Mouse (Mus musculus): ENCODE results near the gene Gm17374. TPM values are rescaled to one million over a fixed set of nuclear protein-coding genes. Genes with fewer than 3 reads are reported as not detected.
"Not testable (repeated sequence)": the region's sequence is repeated elsewhere in the genome, so short reads cannot be mapped to it uniquely, and the experiment has no call there.

Gene Gm17374
- not detected in 2 replicates for polyA plus RNA-seq (2014; fragmentation: Nextera tagmentation; extraction: Ambion mirVana)

- not testable (repeated sequence) for H3K4me1 ChIP-seq (ENCODE audit: insufficient read depth); ATAC-seq (ENCODE audit: insufficient read depth); DNase-seq
Observed at GRCm38 (mm10) chr2:140151743-140152142, at the start of gene Gm17374. Gm17374 (plus strand) TSS chr2:140152043.

GRCm38 (mm10) chr2:140104951-140105350, 46.9 kb upstream of the Gm17374 start:
- Histone ChIP-seq H3K27me3 (ENCODE audit: insufficient read depth, low read length) (no peaks in the 10 kb centered on the region), H3K4me3 (ENCODE audit: low read depth, low read length) (no peak overlapping the region), H3K36me3 (ENCODE audit: insufficient read depth) (no peaks in the 10 kb centered on the region), H3K9ac (no peak overlapping the region), H3K27ac (ENCODE audit: low read depth) (no peak overlapping the region), H3K4me1 (ENCODE audit: insufficient read depth) (no peaks in the 10 kb centered on the region), H3K4me2 (no peak overlapping the region), H3K9me3 (ENCODE audit: low read depth, low read length) (no peaks in the 10 kb centered on the region)
- DNase-seq (no peak), ATAC-seq (ENCODE audit: insufficient read depth) (no peak)
- WGBS: 39% methylated on average over 3 of the region's 3 CpGs
- no peak for TF ChIP-seq CTCF (IDR thresholded peaks at IDR 0.05; ENCODE audit: low read depth)

More at GRCm38 (mm10) chr2:140151743-140152142, at the start of gene Gm17374:
- 87% methylated on average over 4 of the region's 4 CpGs for WGBS
- H3K9ac ChIP-seq; H3K4me3 ChIP-seq (ENCODE audit: low read depth, low read length); H3K27ac ChIP-seq (ENCODE audit: low read depth); H3K27me3 ChIP-seq (ENCODE audit: insufficient read depth, low read length); H3K9me3 ChIP-seq (ENCODE audit: low read depth, low read length); H3K4me2 ChIP-seq: not testable (repeated sequence)
- H3K36me3 ChIP-seq (ENCODE audit: insufficient read depth): peaks cover 46% of the 10 kb centered on the region

- TF ChIP-seq CTCF (IDR thresholded peaks at IDR 0.05; ENCODE audit: low read depth): no peak
- DNase-seq (no peak), ATAC-seq (ENCODE audit: insufficient read depth) (no peak)
- Histone ChIP-seq H3K4me3 (ENCODE audit: low read depth, low read length) (no peak overlapping the region), H3K4me1 (ENCODE audit: insufficient read depth) (no peaks in the 10 kb centered on the region), H3K9ac (no peak overlapping the region), H3K36me3 (ENCODE audit: insufficient read depth) (no peaks in the 10 kb centered on the region), H3K27ac (ENCODE audit: low read depth) (no peak overlapping the region), H3K27me3 (ENCODE audit: insufficient read depth, low read length) (no peaks in the 10 kb centered on the region), H3K4me2 (no peak overlapping the region), H3K9me3 (ENCODE audit: low read depth, low read length) (no peaks in the 10 kb centered on the region)
- 81% methylated on average over 4 of the region's 4 CpGs for WGBS
Observed at GRCm38 (mm10) chr2:140107641-140108040, 44.2 kb upstream of the Gm17374 start.

- H3K36me3 ChIP-seq (ENCODE audit: insufficient read depth): no peaks in the 10 kb centered on the region
- ATAC-seq (ENCODE audit: insufficient read depth): no peak
Observed at GRCm38 (mm10) chr2:140108945-140109344, 42.9 kb upstream of the Gm17374 start.

GRCm38 (mm10) chr2:140113851-140114250, 38.0 kb upstream of the Gm17374 start:
- DNase-seq (no peak), ATAC-seq (ENCODE audit: insufficient read depth) (no peak)
- WGBS: 83% methylated on average over 8 of the region's 8 CpGs
- Histone ChIP-seq H3K4me1 (ENCODE audit: insufficient read depth) (no peaks in the 10 kb centered on the region), H3K9ac (no peak overlapping the region), H3K27ac (ENCODE audit: low read depth) (no peak overlapping the region), H3K4me2 (no peak overlapping the region), H3K4me3 (ENCODE audit: low read depth, low read length) (no peak overlapping the region), H3K36me3 (ENCODE audit: insufficient read depth) (no peaks in the 10 kb centered on the region), H3K9me3 (ENCODE audit: low read depth, low read length) (no peaks in the 10 kb centered on the region), H3K27me3 (ENCODE audit: insufficient read depth, low read length) (no peaks in the 10 kb centered on the region)
- TF ChIP-seq CTCF (IDR thresholded peaks at IDR 0.05; ENCODE audit: low read depth): no peak

More at GRCm38 (mm10) chr2:140108945-140109344, 42.9 kb upstream of the Gm17374 start:
- Histone ChIP-seq H3K27me3 (ENCODE audit: insufficient read depth, low read length) (no peaks in the 10 kb centered on the region), H3K4me2 (no peak overlapping the region), H3K9ac (no peak overlapping the region), H3K4me1 (ENCODE audit: insufficient read depth) (no peaks in the 10 kb centered on the region), H3K4me3 (ENCODE audit: low read depth, low read length) (no peak overlapping the region), H3K27ac (ENCODE audit: low read depth) (no peak overlapping the region), H3K9me3 (ENCODE audit: low read depth, low read length) (no peaks in the 10 kb centered on the region)
- DNase-seq: no peak
- TF ChIP-seq CTCF (IDR thresholded peaks at IDR 0.05; ENCODE audit: low read depth): no peak
- 32% methylated on average over 1 of the region's 1 CpGs for WGBS

- ATAC-seq (ENCODE audit: insufficient read depth) (no peak), DNase-seq (peak; percentile 25)
- no peaks in the 10 kb centered on the region for H3K4me1 ChIP-seq (ENCODE audit: insufficient read depth)
- H3K4me3 ChIP-seq (ENCODE audit: low read depth, low read length): no peak overlapping the region
- no peak overlapping the region for H3K27ac ChIP-seq (ENCODE audit: low read depth)
- no peaks in the 10 kb centered on the region for H3K9me3 ChIP-seq (ENCODE audit: low read depth, low read length)
- no peak overlapping the region for H3K4me2 ChIP-seq
- H3K36me3 ChIP-seq (ENCODE audit: insufficient read depth): peaks cover 72% of the 10 kb centered on the region
- WGBS: 85% methylated on average over 2 of the region's 2 CpGs
- peak; percentile 21; the same call in 1 of the 2 replicates for TF ChIP-seq CTCF (IDR thresholded peaks at IDR 0.05; ENCODE audit: low read depth)
- H3K9ac ChIP-seq: no peak overlapping the region
- H3K27me3 ChIP-seq (ENCODE audit: insufficient read depth, low read length): no peaks in the 10 kb centered on the region
Observed at GRCm38 (mm10) chr2:140125516-140125915, 26.3 kb upstream of the Gm17374 start.

GRCm38 (mm10) chr2:140159186-140159730, 7.4 kb downstream of the Gm17374 start:
- Histone ChIP-seq H3K9me3 (ENCODE audit: low read depth, low read length) (no peaks in the 10 kb centered on the region), H3K36me3 (ENCODE audit: insufficient read depth) (peaks cover 59% of the 10 kb centered on the region), H3K4me2 (no peak overlapping the region), H3K4me3 (ENCODE audit: low read depth, low read length) (no peak overlapping the region), H3K27me3 (ENCODE audit: insufficient read depth, low read length) (no peaks in the 10 kb centered on the region), H3K4me1 (ENCODE audit: insufficient read depth) (no peaks in the 10 kb centered on the region), H3K27ac (ENCODE audit: low read depth) (no peak overlapping the region), H3K9ac (no peak overlapping the region)
- TF ChIP-seq CTCF (IDR thresholded peaks at IDR 0.05; ENCODE audit: low read depth): peak; percentile 64
- peak; percentile 81 for DNase-seq
- ATAC-seq (ENCODE audit: insufficient read depth): no peak
- WGBS: 75% methylated on average over 3 of the region's 3 CpGs

All from lung, embryonic 14.5 days (tissue).